Mouse (Mus musculus) adrenal gland, postnatal 25 days (tissue): Measurements from ENCODE around the gene Pycard. TPM values are rescaled to one million over a fixed set of nuclear protein-coding genes. Genes with fewer than 3 reads are reported as not detected.
A peak's percentile ranks its signal among the peaks of the same experiment; 100 is the strongest.
"Not testable (repeated sequence)": the region's sequence is repeated elsewhere in the genome, so short reads cannot be mapped to it uniquely, and the experiment has no call there.

Experiments used
- DNase-seq: peaks from one replicate; pipeline ENCODE4 v3.0.0; 2021; ENCODE audit warnings: mixed read lengths
- total RNA-seq: library from RNA; stranded (reverse); gene quantifications from 2 replicates; pipeline ENCODE4 v1.2.3, GENCODE M21; 2021

Gene Pycard
- total RNA-seq, 1 experiment from 2014 or later: 5.5 TPM

GRCm38 (mm10) chr7:128003688-128004087 is 10.0 kb upstream of the Pycard start, which contains the start of gene Trim72:
TSS of gene Trim72 (plus strand) at chr7:128003949.
- DNase-seq: no peak

DNA sequence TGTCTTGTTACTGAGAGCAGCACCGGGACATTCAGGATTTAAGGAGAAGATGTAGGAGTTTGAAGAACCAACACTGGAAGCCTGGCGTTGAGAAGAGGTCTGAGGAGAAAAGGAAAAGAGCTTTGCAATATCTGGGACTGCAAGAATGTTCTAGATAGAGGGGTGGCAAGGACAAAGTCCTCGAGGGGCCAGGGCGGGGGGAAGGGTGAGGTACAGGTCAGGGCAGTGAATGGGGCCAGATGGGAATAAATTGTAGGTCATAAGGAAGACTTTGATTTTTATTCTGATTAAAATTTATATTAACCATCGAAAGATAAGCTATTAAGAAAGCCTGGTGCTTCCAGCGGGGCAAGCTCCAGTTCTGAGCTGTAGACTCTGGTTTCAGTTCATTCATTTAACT is 9.4 kb upstream of the Pycard start:
- no peak for DNase-seq

GRCm38 (mm10) chr7:128000068-128000950 is 6.6 kb upstream of the Pycard start:
- no peak for DNase-seq

GRCm38 (mm10) chr7:127999436-127999835 is 5.8 kb upstream of the Pycard start:
- DNase-seq: no peak

DNA sequence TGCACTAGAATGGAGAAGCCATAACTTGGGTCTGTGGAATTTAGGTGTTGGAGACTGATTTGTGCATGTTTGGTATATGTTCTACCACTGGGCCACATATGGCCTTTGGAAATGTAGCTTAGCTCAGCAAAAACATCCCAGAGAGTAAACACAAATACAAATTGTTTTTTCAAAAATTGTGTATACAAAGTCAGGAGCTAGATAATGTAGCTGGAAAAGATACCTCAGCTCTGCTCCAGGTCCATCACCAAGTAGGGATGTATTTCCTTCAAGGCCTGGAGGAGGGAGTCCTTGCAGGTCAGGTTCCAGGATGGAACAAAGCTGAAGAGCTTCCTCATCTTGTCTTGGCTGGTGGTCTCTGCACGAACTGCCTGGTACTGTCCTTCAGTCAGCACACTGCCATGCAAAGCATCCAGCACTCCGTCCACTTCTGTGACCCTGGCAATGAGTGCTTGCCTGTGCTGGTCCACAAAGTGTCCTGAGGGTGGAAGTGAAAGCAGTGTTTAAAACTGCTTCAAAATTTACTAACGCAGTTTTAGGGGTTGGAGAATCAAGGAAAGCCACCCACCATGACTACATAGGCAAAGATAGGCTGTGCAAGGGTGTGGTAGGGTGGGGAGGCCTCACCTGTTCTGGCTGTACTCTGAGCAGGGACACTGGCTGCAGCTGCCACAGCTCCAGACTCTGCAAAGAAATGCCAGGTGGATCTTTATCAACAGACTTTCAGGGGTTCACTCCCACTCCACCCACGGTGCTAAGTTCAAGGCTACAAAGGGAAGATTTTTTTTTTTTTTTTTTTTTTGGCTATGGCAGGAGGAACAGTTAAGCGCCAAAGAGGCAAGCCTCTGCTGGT is 953 bp downstream of the Pycard start:
- DNase-seq: no peak

GRCm38 (mm10) chr7:127991643-127992487 is 1.8 kb downstream of the Pycard start:
- DNase-seq: peak; percentile 66

- DNase-seq: no peak
These were observed 4.8 kb downstream of the Pycard start for GRCm38 (mm10) chr7:127988904-127989303.

GRCm38 (mm10) chr7:127980606-127981005 is 13.1 kb downstream of the Pycard start:
- DNase-seq: no peak

GRCm38 (mm10) chr7:127978856-127979255 is 14.8 kb downstream of the Pycard start:
- DNase-seq: no peak

GRCm38 (mm10) chr7:127974413-127974930 is 19.2 kb downstream of the Pycard start:
- DNase-seq: no peak

- DNase-seq: peak; percentile 85
These were observed 25.5 kb downstream of the Pycard start for GRCm38 (mm10) chr7:127967922-127968828.

- DNase-seq: peak; percentile 96
These were observed 26.4 kb downstream of the Pycard start, which contains the start of gene Fus for GRCm38 (mm10) chr7:127967004-127967921. TSS of gene Fus (plus strand) at chr7:127967457.

- DNase-seq: no peak
These were observed 27.2 kb downstream of the Pycard start for GRCm38 (mm10) chr7:127966371-127966918.

GRCm38 (mm10) chr7:127959364-127959763 is 34.3 kb downstream of the Pycard start:
- no peak for DNase-seq

DNA sequence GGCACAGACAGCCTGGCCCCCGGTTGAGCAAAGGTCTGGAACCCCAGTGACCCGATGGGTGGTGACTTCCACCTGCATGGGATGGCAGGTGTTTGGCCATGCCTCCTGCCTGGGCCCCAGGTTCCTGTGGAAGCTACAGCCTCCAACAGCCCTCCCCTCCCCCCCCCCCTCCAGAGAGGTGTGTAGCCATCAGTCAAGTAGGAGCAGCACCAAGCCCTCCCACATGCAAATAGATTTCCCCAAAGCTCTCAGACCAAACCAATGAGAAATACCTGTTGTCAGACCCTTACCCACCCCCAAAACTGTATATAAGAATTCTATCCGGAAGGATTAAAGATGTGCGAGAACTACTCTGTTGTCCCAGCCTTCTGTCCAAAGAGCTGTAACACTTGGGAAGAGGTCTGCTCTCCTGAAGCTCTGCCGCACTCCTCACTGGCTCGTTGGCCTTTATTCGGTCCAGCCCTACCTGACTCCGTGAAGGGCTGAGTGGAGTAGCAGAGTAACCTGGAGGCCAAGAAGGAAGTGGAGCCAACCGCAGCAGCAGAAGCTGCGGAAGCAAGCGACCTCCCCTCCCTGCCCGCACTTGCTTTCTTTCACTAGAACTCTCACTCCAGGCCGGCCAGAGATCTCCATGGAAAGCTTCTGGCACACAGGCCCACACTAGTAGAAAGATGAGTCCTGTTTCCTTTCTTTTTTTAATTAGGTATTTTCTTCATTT is 40.6 kb downstream of the Pycard start:
- no peak for DNase-seq

GRCm38 (mm10) chr7:127946470-127947023 is 47.1 kb downstream of the Pycard start, which contains the start of gene Prss36:
TSS of gene Prss36 (minus strand) at chr7:127946725.
- no peak for DNase-seq

- DNase-seq: peak; percentile 31
These were observed 49.1 kb downstream of the Pycard start for GRCm38 (mm10) chr7:127944614-127945013.

GRCm38 (mm10) chr7:127942097-127942496 is 51.6 kb downstream of the Pycard start:
- DNase-seq: not testable (repeated sequence)
